Mouse (Mus musculus) liver, embryonic 14.5 days (tissue): ENCODE data around the gene Oxt. TPM values are rescaled to one million over a fixed set of nuclear protein-coding genes. Genes with fewer than 3 reads are reported as not detected.

Experiments
- ATAC-seq: fragments of 200-750 bp; cut with Nextera tagmentation; 2 replicates; pipeline ENCODE4 v1.8.0; 2017; ENCODE audit warnings: moderate number of reproducible peaks, mild to moderate bottlenecking, moderate library complexity; ENCODE audit not compliant: insufficient read depth
- DNase-seq, 3 experiments: peaks; one replicate each; pipeline ENCODE4 v3.0.0-alpha.2; 2012 to 2013; ENCODE audit warnings: low read depth in 3 of 3, low spot score in 3 of 3
- H3K27ac ChIP-seq: fragments of 300-500 bp; sonication (generic); 2 replicates; pipeline ENCODE4 v1.5.1; 2014; ENCODE audit warnings: moderate library complexity, mild to moderate bottlenecking, control low read depth, inconsistent platforms
- H3K27me3 ChIP-seq: fragments of 300-500 bp; sonication (generic); 2 replicates; pipeline ENCODE4 v1.6.1; 2014; ENCODE audit warnings: mild to moderate bottlenecking, low read length, moderate library complexity; ENCODE audit not compliant: control insufficient read depth, insufficient read depth
- H3K36me3 ChIP-seq: fragments of 300-500 bp; sonication (generic); replicated peaks from 2 replicates; pipeline ENCODE4 v1.6.1; 2014; ENCODE audit warnings: low read depth; ENCODE audit not compliant: control insufficient read depth, insufficient read depth
- H3K4me1 ChIP-seq, 2 experiments: fragments of 200-500 bp in 1 of 2; fragments of 300-500 bp in 1 of 2; sonication (generic) in 1 of 2; replicated peaks; 2 replicates each; pipeline ENCODE4 v1.6.1; 2012 to 2014; ENCODE audit warnings: antibody characterized with exemption in 1 of 2, inconsistent platforms in 1 of 2, low read length in 1 of 2; ENCODE audit not compliant: control insufficient read depth in 2 of 2, insufficient read depth in 2 of 2
- H3K4me2 ChIP-seq: fragments of 300-500 bp; sonication (generic); 2 replicates; pipeline ENCODE4 v1.6.1; 2014; ENCODE audit warnings: low read depth, mild to moderate bottlenecking, control low read depth, moderate library complexity
- H3K4me3 ChIP-seq, 2 experiments: fragments of 200-500 bp in 1 of 2; fragments of 300-500 bp in 1 of 2; sonication (generic) in 1 of 2; 2 replicates each; pipeline ENCODE4 v1.5.1; 2012 to 2014; ENCODE audit warnings: low read depth in 2 of 2, low read length in 2 of 2, mild to moderate bottlenecking in 2 of 2, control low read depth in 1 of 2, inconsistent platforms in 1 of 2, moderate library complexity in 1 of 2; ENCODE audit not compliant: insufficient read depth in 1 of 2
- H3K9ac ChIP-seq: fragments of 300-500 bp; sonication (generic); replicated peaks from 2 replicates; pipeline ENCODE4 v1.6.1; 2014; ENCODE audit warnings: mild to moderate bottlenecking, control low read depth, moderate library complexity
- H3K9me3 ChIP-seq: fragments of 300-500 bp; sonication (generic); 2 replicates; pipeline ENCODE4 v1.6.1; 2016; ENCODE audit warnings: low read length, mixed read lengths; ENCODE audit not compliant: control insufficient read depth
- CTCF ChIP-seq: IDR thresholded peaks from 2 replicates; pipeline ENCODE4 v1.5.1; 2016; ENCODE audit warnings: antibody characterized with exemption, low read depth, control low read depth
- EP300 ChIP-seq: IDR thresholded peaks from 2 replicates; pipeline ENCODE4 v1.6.1; 2016; ENCODE audit warnings: antibody characterized with exemption, low read depth
- WGBS: fragments of 180-500 bp; shearing (Covaris S2); extraction: QIAGEN DNeasy Blood & Tissue Kit; methylation state at CpG from one replicate; pipeline ENCODE4 v1.1.7; 2014; ENCODE audit not compliant: insufficient replicate concordance; 5-methylcytosine and 5-hydroxymethylcytosine counted together
- polyA plus RNA-seq, 2 experiments: library from polyadenylated mRNA; depleted of rRNA in 1 of 2; stranded (reverse) in 1 of 2; unstranded in 1 of 2; fragments of >200 nt; fragmentation: Nextera tagmentation in 1 of 2; extraction: Ambion mirVana in 1 of 2; gene quantifications; 2 replicates each; pipeline versions ENCODE4 v1.2.1 to v1.2.3; 2012 to 2014

The Oxt gene
- polyA plus RNA-seq, 2 experiments, result not detected

DNA sequence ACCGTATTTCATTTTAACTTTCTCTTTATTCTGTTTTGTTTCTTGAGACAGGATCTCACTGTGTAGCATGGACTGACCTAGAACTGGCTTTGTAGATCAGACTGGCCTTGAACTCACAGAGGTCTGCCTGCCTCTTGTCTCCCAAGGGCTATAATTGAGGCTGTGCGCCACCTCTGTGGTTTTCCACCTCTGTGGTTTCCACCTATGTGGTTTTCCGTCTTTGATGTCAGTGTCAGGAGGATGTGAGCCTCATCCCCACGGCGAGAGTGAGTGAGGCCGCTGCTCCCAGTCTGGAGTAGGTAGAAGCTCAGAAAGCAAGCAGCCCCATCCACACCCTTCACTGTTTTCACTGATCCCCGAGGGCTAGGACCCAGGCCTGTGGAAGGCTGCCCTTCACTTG, 21.1 kb upstream of the Oxt start:
- peaks cover 7% of the 10 kb centered on the region for H3K36me3 ChIP-seq
- no peak for DNase-seq
- H3K9ac ChIP-seq, result no peak overlapping the region
- no peak for ATAC-seq
- WGBS, result 68% methylated on average over 7 of the region's 7 CpGs
- no peaks in the 10 kb centered on the region for H3K4me1 ChIP-seq
- H3K4me2 ChIP-seq, result no peak overlapping the region
- H3K9me3 ChIP-seq, result no peaks in the 10 kb centered on the region
- TF ChIP-seq EP300, result no peak
- TF ChIP-seq CTCF, result no peak
- H3K27me3 ChIP-seq, result no peaks in the 10 kb centered on the region
- no peak overlapping the region for H3K4me3 ChIP-seq
- no peak overlapping the region for H3K27ac ChIP-seq

DNA sequence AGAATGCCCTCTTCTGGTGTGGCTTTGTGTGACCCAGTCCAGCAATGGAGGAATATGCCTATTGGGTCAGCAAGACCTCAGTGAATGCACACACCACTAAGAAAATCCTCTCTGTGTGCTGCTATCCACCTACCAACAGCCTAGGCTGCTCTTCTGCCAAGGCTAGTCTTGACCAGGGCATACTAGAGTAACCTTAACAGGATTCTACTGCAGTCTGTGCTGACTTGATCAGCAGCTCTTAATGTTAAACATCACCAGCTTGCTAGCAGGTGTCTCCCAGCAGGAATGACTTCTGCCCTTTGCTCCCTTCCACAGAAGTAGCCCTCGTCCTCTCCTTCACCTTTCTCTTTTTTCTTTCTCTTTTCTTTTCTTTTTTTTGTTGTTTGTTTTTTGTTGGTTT, 19.7 kb upstream of the Oxt start:
- ATAC-seq (no peak), DNase-seq (no peak)
- no peak overlapping the region for H3K4me3 ChIP-seq
- WGBS, result 65% methylated on average over 1 of the region's 1 CpGs
- no peak overlapping the region for H3K4me2 ChIP-seq
- no peaks in the 10 kb centered on the region for H3K9me3 ChIP-seq
- peaks cover 7% of the 10 kb centered on the region for H3K36me3 ChIP-seq
- no peak overlapping the region for H3K9ac ChIP-seq
- H3K4me1 ChIP-seq, result no peaks in the 10 kb centered on the region
- no peak overlapping the region for H3K27ac ChIP-seq
- TF ChIP-seq CTCF (no peak), EP300 (no peak)
- H3K27me3 ChIP-seq, result no peaks in the 10 kb centered on the region

DNA sequence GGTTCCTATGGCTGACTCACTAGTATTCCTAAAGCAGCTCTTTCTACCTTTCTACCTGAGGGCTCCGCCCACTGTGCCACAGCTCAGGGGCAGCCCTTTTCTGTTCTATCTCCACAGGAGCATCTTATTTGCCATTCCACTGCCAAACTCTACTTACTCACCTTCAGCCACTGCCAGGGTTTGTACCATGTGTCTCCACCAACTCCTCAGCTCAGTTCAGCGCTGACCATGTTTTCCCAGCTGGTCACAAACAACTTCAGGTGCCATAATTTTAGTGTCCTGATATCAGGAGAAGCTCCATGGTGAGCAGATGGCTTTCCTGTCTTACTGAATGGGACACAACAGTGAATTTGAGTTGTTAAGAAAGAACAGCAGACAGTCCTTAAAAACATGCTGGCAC, 18.5 kb upstream of the Oxt start:
- 0 out of 4 replicates have a peak, but pooled peaks cover 0 to under 1% of the 10 kb centered on the region in 2 experiments for H3K4me1 ChIP-seq
- H3K27ac ChIP-seq, result no peak overlapping the region
- no peak overlapping the region for H3K9ac ChIP-seq
- 82% methylated on average over 2 of the region's 2 CpGs for WGBS
- no peaks in the 10 kb centered on the region for H3K9me3 ChIP-seq
- TF ChIP-seq EP300, result no peak
- no peak for TF ChIP-seq CTCF
- no peak for ATAC-seq
- DNase-seq, result no peak
- H3K27me3 ChIP-seq, result no peaks in the 10 kb centered on the region
- H3K36me3 ChIP-seq, result peaks cover 7% of the 10 kb centered on the region
- no peak overlapping the region for H3K4me3 ChIP-seq
- H3K4me2 ChIP-seq, result no peak overlapping the region

DNA sequence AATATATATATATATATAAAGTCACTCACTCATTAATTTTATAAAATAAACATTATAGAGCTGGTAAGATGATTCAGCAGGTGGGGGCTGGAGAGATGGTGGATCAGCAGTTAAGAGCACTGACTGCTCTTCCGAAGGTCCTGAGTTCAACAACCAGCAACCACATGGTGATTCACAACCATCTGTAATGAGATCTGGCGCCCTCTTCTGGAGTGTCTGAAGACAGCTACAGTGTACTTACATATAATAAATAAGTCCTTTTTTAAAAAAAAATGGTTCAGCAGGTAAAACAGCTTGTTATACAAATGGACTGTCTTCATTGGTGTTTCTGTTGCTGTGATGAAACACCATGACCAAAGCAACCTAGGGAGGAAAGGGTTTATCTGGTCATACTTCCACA, 18.0 kb upstream of the Oxt start:
- no peak overlapping the region for H3K27ac ChIP-seq
- H3K4me2 ChIP-seq, result no peak overlapping the region
- 57% methylated on average over 2 of the region's 2 CpGs for WGBS
- DNase-seq, result no peak
- no peak for TF ChIP-seq EP300
- TF ChIP-seq CTCF, result peak; percentile 43
- H3K36me3 ChIP-seq, result peaks cover 2% of the 10 kb centered on the region
- peaks cover 3 to 6% of the 10 kb centered on the region in 2 experiments; a peak in 3 of 4 replicates for H3K4me1 ChIP-seq
- no peaks in the 10 kb centered on the region for H3K27me3 ChIP-seq
- H3K9me3 ChIP-seq, result no peaks in the 10 kb centered on the region
- no peak overlapping the region for H3K4me3 ChIP-seq
- H3K9ac ChIP-seq, result no peak overlapping the region
- no peak for ATAC-seq

DNA sequence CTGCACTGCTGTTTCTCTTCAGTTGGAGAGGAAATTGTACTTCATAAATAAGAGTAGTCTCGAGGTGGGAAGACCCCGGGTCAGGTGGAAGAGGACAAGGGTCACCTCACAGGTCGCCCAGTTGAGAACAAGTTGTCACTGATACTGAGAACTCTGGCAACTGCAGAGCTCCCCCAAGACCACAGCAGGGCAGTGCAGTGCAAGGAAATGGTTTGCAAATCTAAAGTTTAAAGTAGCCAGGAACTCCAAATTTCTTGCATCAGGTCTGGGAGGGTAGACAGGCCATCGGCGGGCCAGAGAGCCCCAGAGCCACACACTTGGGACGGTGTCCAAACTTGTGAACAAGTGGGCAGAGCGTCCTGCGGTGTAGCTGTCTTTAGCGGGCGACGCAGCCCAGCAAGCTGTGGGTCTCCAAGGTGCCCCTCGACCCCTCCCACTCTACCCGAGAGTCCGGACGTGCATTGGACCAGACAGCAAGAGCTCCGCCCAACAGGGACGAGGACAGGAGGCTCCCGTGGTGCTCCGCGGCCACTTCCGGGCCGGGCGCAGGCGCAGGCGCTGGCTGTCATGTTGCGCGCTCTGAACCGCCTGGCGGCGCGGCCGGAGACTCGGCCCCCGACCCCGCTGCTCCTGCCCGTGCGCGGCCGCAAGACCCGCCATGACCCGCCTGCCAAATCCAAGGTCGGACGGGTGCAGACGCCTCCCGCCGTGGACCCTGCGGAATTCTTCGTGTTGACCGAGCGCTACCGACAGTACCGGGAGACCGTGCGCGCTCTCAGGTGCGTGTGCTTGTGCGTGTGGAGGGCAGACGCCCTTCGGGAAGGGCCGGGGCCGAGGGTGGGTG, 12.5 kb upstream of the Oxt start, which contains the start of gene Mrps26:
Mrps26 (plus strand) TSS at position 531 of the 844 bp plus-strand sequence.
- ATAC-seq (peak; percentile 98), DNase-seq (peak; percentile 81)
- TF ChIP-seq EP300, result no peak
- peak; percentile 55 for TF ChIP-seq CTCF
- Histone ChIP-seq H3K4me2 (peak within 1 kb of the TSS; percentile 82), H3K4me1 (peaks cover 3 to 11% of the 10 kb centered on the region in 2 experiments; a peak in 3 of 4 replicates), H3K36me3 (peaks cover 3% of the 10 kb centered on the region; the same call in 1 of the 2 replicates), H3K4me3 (peak within 1 kb of the TSS; percentile 63 to 75), H3K27ac (no peak within 1 kb of the TSS), H3K9me3 (no peaks in the 10 kb centered on the region), H3K9ac (peak within 1 kb of the TSS; percentile 74), H3K27me3 (no peaks in the 10 kb centered on the region)
- WGBS, result under 1% methylated on average over 61 of the region's 61 CpGs
